In the genomic region with DNA sequence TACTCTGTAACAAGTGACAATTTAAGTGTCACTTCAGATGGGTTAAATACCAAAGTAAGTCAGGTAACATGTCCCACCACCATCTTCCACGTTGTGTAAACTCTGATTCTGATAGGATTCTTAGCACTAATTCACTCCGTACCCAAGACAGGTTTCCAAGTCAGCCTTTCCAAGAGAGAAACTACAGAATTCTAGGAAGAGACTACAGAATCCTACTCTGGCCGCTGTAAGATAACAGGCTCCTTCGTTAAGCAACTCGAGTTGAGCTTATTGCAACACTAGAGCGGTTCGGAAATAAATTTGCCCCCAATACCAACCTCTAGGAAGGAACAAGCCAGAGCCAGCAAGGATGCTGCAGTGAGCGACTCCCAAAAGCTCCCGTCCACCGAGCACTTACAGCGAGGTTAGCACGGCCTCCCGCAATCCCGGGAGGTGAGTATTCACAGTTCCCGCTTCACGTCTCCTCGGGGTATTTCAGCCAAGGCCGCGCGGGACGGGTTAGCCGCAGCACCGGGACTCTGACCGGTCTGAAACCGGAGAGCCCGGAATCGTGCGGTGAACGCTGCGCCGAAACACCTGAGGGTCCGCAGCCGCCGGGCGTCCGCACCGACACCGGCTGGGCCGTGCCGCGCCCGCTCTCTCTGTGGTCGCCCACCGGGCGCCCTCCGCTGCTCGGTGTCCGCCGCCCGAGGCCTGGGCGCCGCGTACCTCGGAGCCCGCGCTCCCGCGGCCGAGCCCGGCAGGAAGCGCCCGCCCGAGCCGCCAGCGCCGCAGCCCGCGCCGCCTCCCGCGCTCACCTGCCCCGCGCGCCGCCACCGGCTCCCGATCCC, we compare ENCODE assay signal across 7 mouse cellular contexts. TPM values are rescaled to one million over a fixed set of nuclear protein-coding genes. Genes with fewer than 3 reads are reported as not detected.
A peak's percentile ranks its signal among the peaks of the same experiment; 100 is the strongest.
DNase-seq lines count a peak whose midpoint lies in the region; ATAC-seq and TF ChIP-seq lines count a peak whose summit lies in the region.

No protein-coding gene starts in this region.

- TF ChIP-seq CTCF in bone marrow macrophage, adult 2 months (IDR thresholded peaks at IDR 0.05; ENCODE audit: low read depth, low read length): no peak

- no peaks in the 10 kb centered on the region for H3K9me3 ChIP-seq in forebrain, embryonic 16.5 days (ENCODE audit: control insufficient read depth, low read length)
- H3K9me3 ChIP-seq in intestine, embryonic 15.5 days: no peaks in the 10 kb centered on the region
- no peaks in the 10 kb centered on the region for H3K9me3 ChIP-seq in lung, embryonic 15.5 days

- no peaks in the 10 kb centered on the region for H3K27me3 ChIP-seq in forebrain, embryonic 16.5 days (replicated peaks; ENCODE audit: control insufficient read depth, insufficient read depth, low read length)
- H3K27me3 ChIP-seq in intestine, embryonic 15.5 days (replicated peaks): no peaks in the 10 kb centered on the region
- peaks cover 27% of the 10 kb centered on the region for H3K27me3 ChIP-seq in lung, embryonic 15.5 days

- DNase-seq in urinary bladder, postnatal 36 days (ENCODE audit: low spot score in 2 of 2): peak; percentile 17 to 29
- DNase-seq in urinary bladder, adult 2 months (ENCODE audit: low spot score): no peak
- peak; percentile 16 for DNase-seq in ovary, postnatal 14 days (ENCODE audit: low spot score)

- H3K36me3 ChIP-seq in forebrain, embryonic 16.5 days (ENCODE audit: control insufficient read depth, insufficient read depth): no peaks in the 10 kb centered on the region
- H3K36me3 ChIP-seq in intestine, embryonic 15.5 days: no peaks in the 10 kb centered on the region
- H3K36me3 ChIP-seq in lung, embryonic 15.5 days: no peaks in the 10 kb centered on the region

- peak overlapping the region; percentile 45 for H3K27ac ChIP-seq in bone marrow macrophage, adult 2 months (ENCODE audit: insufficient read depth, low read depth, low read length)
- peak overlapping the region; percentile 94 for H3K27ac ChIP-seq in forebrain, embryonic 16.5 days (ENCODE audit: low read length)
- H3K27ac ChIP-seq in intestine, embryonic 15.5 days: peak overlapping the region; percentile 66
- H3K27ac ChIP-seq in lung, embryonic 15.5 days: peak overlapping the region; percentile 78

- ATAC-seq in forebrain, embryonic 16.5 days: peak; percentile 79
- peak; percentile 90 for ATAC-seq in intestine, embryonic 15.5 days
- peak; percentile 84 for ATAC-seq in lung, embryonic 15.5 days (ENCODE audit: borderline replicate concordance, extremely low read depth, low FRiP score, low TSS enrichment)

- H3K4me3 ChIP-seq in bone marrow macrophage, adult 2 months (ENCODE audit: insufficient read depth, low read length): peak overlapping the region; percentile 82
- peak overlapping the region; percentile 84 for H3K4me3 ChIP-seq in forebrain, embryonic 16.5 days (replicated peaks; ENCODE audit: low read length)
- H3K4me3 ChIP-seq in intestine, embryonic 15.5 days (replicated peaks): peak overlapping the region; percentile 84
- H3K4me3 ChIP-seq in lung, embryonic 15.5 days: peak overlapping the region; percentile 89

- peak overlapping the region; percentile 93 for H3K9ac ChIP-seq in forebrain, embryonic 16.5 days (replicated peaks; ENCODE audit: low read depth, low read length)
- peak overlapping the region; percentile 66 for H3K9ac ChIP-seq in intestine, embryonic 15.5 days
- H3K9ac ChIP-seq in lung, embryonic 15.5 days: peak overlapping the region; percentile 71

- H3K4me1 ChIP-seq in bone marrow macrophage, adult 2 months (ENCODE audit: control insufficient read depth, insufficient read depth, low read length): peaks cover 33% of the 10 kb centered on the region
- H3K4me1 ChIP-seq in forebrain, embryonic 16.5 days (replicated peaks; ENCODE audit: control insufficient read depth, insufficient read depth, low read length): peaks cover 14% of the 10 kb centered on the region
- H3K4me1 ChIP-seq in intestine, embryonic 15.5 days (replicated peaks): peaks cover 9% of the 10 kb centered on the region; the same call in 1 of the 2 replicates
- peaks cover 6% of the 10 kb centered on the region for H3K4me1 ChIP-seq in lung, embryonic 15.5 days

- peak overlapping the region; percentile 60 for H3K4me2 ChIP-seq in forebrain, embryonic 16.5 days (ENCODE audit: low read length)
- H3K4me2 ChIP-seq in intestine, embryonic 15.5 days (replicated peaks): peak overlapping the region; percentile 89
- H3K4me2 ChIP-seq in lung, embryonic 15.5 days: peak overlapping the region; percentile 90

- 1% methylated on average over 74 of the region's 77 CpGs for WGBS in forebrain, embryonic 16.5 days
- under 1% methylated on average over 62 of the region's 77 CpGs for WGBS in intestine, embryonic 15.5 days
- under 1% methylated on average over 49 of the region's 77 CpGs for WGBS in lung, embryonic 15.5 days

- no peak for TF ChIP-seq POLR2A in bone marrow macrophage, adult 2 months (IDR thresholded peaks at IDR 0.05; ENCODE audit: borderline replicate concordance, low read depth, low read length)

RNA-seq across cellular contexts. Expression of a gene that starts 1.0 kb away (rescaled TPM):
- polyA plus RNA-seq in urinary bladder, adult 2 months (2012; rRNA removed): 3.6 and 3.9 TPM in 2 replicates
- 13.4 and 15.6 TPM in 2 replicates for polyA plus RNA-seq in bone marrow macrophage, adult 2 months (2012; ENCODE audit: insufficient read depth, insufficient read length, missing spikeins)
- polyA plus RNA-seq in forebrain, embryonic 16.5 days (2015; fragmentation: Nextera tagmentation; extraction: Ambion mirVana): 3.2 and 3.9 TPM in 2 replicates
- 1.1 and 1.4 TPM in 2 replicates for polyA plus RNA-seq in intestine, embryonic 15.5 days (2015; fragmentation: Nextera tagmentation; extraction: Ambion mirVana)
- polyA plus RNA-seq in lung, embryonic 15.5 days (2015; fragmentation: Nextera tagmentation; extraction: Ambion mirVana): 1.5 and 1.6 TPM in 2 replicates
